Mouse (Mus musculus): Measurements from ENCODE around the gene Zfp579. TPM values are rescaled to one million over a fixed set of nuclear protein-coding genes. Genes with fewer than 3 reads are reported as not detected.
A peak's percentile ranks its signal among the peaks of the same experiment; 100 is the strongest.

The Zfp579 gene
- polyA plus RNA-seq, 1 experiment: 16.3 TPM

DNA sequence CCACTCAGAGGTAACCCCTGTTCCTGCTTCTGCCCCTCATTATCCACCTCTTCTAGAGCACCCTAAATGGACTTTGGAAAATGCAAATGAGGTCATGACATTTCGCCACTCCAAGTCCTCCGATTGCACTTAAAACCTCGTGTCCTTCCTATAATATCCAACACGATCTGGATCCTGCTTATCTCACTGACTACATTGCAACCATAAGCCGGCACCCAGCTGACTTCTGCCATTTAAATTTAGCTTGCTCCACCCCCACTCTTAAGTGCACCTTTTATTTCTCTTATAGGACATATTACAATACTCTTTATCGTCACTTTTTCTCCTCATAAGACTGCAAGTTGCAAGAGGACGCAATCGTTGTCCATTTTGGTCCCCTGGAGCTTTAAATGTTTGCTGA lies 41.5 kb upstream of the Zfp579 start:
- Histone ChIP-seq H3K4me2 (ENCODE audit: low read depth) (peak overlapping the region; percentile 50), H3ac (ENCODE audit: control insufficient read depth, insufficient read length) (peak overlapping the region; percentile 52), H3K79me2 (ENCODE audit: control insufficient read depth, insufficient read depth) (no peaks in the 10 kb centered on the region), H3K27me3 (ENCODE audit: control insufficient read depth, insufficient read depth, insufficient read length) (no peaks in the 10 kb centered on the region), H3K4me3 (peak overlapping the region; percentile 62), H3K36me3 (ENCODE audit: control insufficient read depth, insufficient read depth) (peaks cover 12% of the 10 kb centered on the region)
- TF ChIP-seq MYOG (IDR thresholded peaks at IDR 0.05; ENCODE audit: control insufficient read depth in 1 of 3, insufficient read depth in 1 of 3, insufficient read length in 2 of 3, low read depth in 2 of 3) (no peak), REST (IDR thresholded peaks at IDR 0.05; ENCODE audit: insufficient read depth, insufficient read length) (no peak), POLR2AphosphoS2 (IDR thresholded peaks at IDR 0.05; ENCODE audit: insufficient read length, low read depth) (no peak), TCF3 (IDR thresholded peaks at IDR 0.05; ENCODE audit: insufficient read length, low read depth) (no peak)

DNA sequence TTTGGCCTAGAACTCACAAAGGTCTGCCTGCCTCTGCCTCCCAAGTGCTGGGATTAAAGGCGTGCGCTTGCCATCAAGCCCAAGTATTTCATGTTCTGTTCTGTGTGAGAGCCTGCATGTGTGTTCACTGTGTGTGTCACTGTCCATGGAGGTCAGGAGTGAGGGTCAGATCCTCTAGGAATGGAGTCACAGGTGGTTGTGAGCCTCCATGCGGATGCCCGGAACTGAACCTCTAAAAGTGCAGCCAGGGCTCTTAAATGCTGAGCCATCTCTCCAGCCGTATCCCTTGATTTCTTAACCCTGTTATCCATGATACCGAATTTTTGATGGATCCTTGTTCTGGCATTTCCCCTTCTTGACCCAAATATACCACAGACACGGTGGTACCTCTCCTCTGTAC lies 41.1 kb upstream of the Zfp579 start:
- Histone ChIP-seq H3K27me3 (ENCODE audit: control insufficient read depth, insufficient read depth, insufficient read length) (no peaks in the 10 kb centered on the region), H3K79me2 (ENCODE audit: control insufficient read depth, insufficient read depth) (no peaks in the 10 kb centered on the region), H3K4me3 (no peak overlapping the region), H3K4me2 (ENCODE audit: low read depth) (no peak overlapping the region), H3K36me3 (ENCODE audit: control insufficient read depth, insufficient read depth) (peaks cover 12% of the 10 kb centered on the region), H3ac (ENCODE audit: control insufficient read depth, insufficient read length) (no peak overlapping the region)
- no peak for TF ChIP-seq SRF (IDR thresholded peaks at IDR 0.05; ENCODE audit: control insufficient read depth, insufficient read length, low read depth)
- TF ChIP-seq POLR2A (IDR thresholded peaks at IDR 0.05; ENCODE audit: insufficient read length, low read depth): no peak
- no peak for TF ChIP-seq POLR2AphosphoS2 (IDR thresholded peaks at IDR 0.05; ENCODE audit: insufficient read length, low read depth)
- TF ChIP-seq MAX (IDR thresholded peaks at IDR 0.05; ENCODE audit: low read depth): no peak
- no peak for TF ChIP-seq REST (IDR thresholded peaks at IDR 0.05; ENCODE audit: insufficient read depth, insufficient read length)
- no peak for TF ChIP-seq MYOD1 (IDR thresholded peaks at IDR 0.05; ENCODE audit: control insufficient read depth in 1 of 3, insufficient read length in 2 of 3, low read depth in 2 of 3)
- TF ChIP-seq TCF3 (IDR thresholded peaks at IDR 0.05; ENCODE audit: insufficient read length, low read depth): no peak
- TF ChIP-seq TCF12 (IDR thresholded peaks at IDR 0.05; ENCODE audit: insufficient read depth, poor library complexity, severe bottlenecking): no peak
- TF ChIP-seq CEBPB (IDR thresholded peaks at IDR 0.05; ENCODE audit: insufficient read depth, poor library complexity, severe bottlenecking): no peak
- TF ChIP-seq MYOG (IDR thresholded peaks at IDR 0.05; ENCODE audit: control insufficient read depth in 1 of 3, insufficient read depth in 1 of 3, insufficient read length in 2 of 3, low read depth in 2 of 3): no peak
- TF ChIP-seq USF1 (IDR thresholded peaks at IDR 0.05; ENCODE audit: low read depth): no peak
- TF ChIP-seq E2F4 (IDR thresholded peaks at IDR 0.05; ENCODE audit: insufficient read depth): no peak

DNA sequence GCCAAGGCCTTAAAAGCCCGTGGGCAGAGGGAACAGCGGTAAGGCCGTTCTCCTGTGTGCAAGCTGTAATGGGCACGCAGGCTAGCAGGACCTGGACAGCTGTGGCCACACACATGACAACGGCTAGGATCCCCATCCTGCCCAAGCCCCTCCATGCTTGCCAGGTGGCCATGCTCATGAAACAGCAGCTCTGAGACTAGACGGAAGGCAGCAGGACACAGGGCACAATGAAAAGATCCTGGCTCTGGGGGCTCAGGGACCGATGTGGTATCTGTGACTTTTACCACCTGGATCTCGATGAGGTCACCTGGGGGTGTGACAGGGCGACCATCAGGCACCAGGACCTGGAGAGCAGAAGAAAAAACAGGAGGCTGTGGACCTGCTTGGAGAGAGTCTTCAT lies 40.2 kb upstream of the Zfp579 start:
- Histone ChIP-seq H3ac (ENCODE audit: control insufficient read depth, insufficient read length) (no peak overlapping the region), H3K79me2 (ENCODE audit: control insufficient read depth, insufficient read depth) (no peaks in the 10 kb centered on the region), H3K36me3 (ENCODE audit: control insufficient read depth, insufficient read depth) (peaks cover 12% of the 10 kb centered on the region), H3K4me3 (no peak overlapping the region), H3K27me3 (ENCODE audit: control insufficient read depth, insufficient read depth, insufficient read length) (no peaks in the 10 kb centered on the region), H3K4me2 (ENCODE audit: low read depth) (no peak overlapping the region)
- TF ChIP-seq POLR2AphosphoS2 (IDR thresholded peaks at IDR 0.05; ENCODE audit: insufficient read length, low read depth) (peak; percentile 35), CEBPB (IDR thresholded peaks at IDR 0.05; ENCODE audit: insufficient read depth, poor library complexity, severe bottlenecking) (no peak), E2F4 (IDR thresholded peaks at IDR 0.05; ENCODE audit: insufficient read depth) (no peak), USF1 (IDR thresholded peaks at IDR 0.05; ENCODE audit: low read depth) (no peak), POLR2A (IDR thresholded peaks at IDR 0.05; ENCODE audit: insufficient read length, low read depth) (no peak)

DNA sequence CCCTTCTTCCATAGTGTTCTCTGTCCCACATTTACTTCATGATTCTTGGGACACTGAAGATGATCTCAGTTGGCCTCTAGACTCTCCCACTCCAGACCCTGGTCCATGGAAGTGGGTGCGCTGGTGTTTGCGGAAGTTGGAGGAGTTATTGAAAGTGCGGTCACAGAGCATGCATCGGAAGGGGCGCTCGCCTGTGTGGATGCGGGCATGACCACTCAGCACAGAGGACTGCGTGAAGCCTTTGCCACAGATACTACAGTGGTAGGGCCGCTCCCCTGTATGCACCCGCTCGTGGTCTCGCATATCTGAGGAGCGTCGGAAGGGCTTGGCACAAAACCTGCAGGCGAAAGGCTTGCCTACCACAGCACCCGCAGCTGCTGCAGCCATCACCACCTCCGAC lies 39.7 kb upstream of the Zfp579 start:
- TF ChIP-seq MYOG (IDR thresholded peaks at IDR 0.05; ENCODE audit: control insufficient read depth in 1 of 3, insufficient read depth in 1 of 3, insufficient read length in 2 of 3, low read depth in 2 of 3) (no peak), POLR2AphosphoS2 (IDR thresholded peaks at IDR 0.05; ENCODE audit: insufficient read length, low read depth) (peak; percentile 55)
- Histone ChIP-seq H3K27me3 (ENCODE audit: control insufficient read depth, insufficient read depth, insufficient read length) (no peaks in the 10 kb centered on the region), H3ac (ENCODE audit: control insufficient read depth, insufficient read length) (no peak overlapping the region), H3K36me3 (ENCODE audit: control insufficient read depth, insufficient read depth) (peaks cover 12% of the 10 kb centered on the region), H3K4me3 (no peak overlapping the region), H3K4me2 (ENCODE audit: low read depth) (no peak overlapping the region), H3K79me2 (ENCODE audit: control insufficient read depth, insufficient read depth) (no peaks in the 10 kb centered on the region)

DNA sequence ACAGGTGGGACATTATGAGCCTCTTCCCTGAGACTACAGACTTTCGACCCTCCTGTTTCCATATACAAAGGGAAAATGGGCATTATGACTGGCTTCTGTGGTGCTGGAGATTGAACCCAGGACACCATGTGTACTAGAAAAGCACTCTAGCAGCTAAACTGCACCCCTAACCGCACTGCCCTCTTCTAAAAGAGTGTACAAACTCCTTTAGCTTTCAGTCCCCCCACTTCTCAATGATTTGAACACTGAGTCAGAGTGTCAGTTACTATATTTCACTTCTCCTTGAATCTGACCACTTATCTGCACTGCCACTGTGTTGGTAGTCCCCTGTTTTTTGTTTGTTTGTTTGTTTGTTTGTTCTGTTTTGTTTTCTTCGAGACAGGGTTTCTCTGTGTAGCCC lies 37.9 kb upstream of the Zfp579 start, which contains the start of gene 4632433K11Rik:
TSS of gene 4632433K11Rik (plus strand) at position 301 of the 400 bp plus-strand sequence.
- Histone ChIP-seq H3K79me2 (ENCODE audit: control insufficient read depth, insufficient read depth) (no peaks in the 10 kb centered on the region), H3ac (ENCODE audit: control insufficient read depth, insufficient read length) (no peak within 1 kb of the TSS), H3K4me2 (ENCODE audit: low read depth) (no peak within 1 kb of the TSS), H3K36me3 (ENCODE audit: control insufficient read depth, insufficient read depth) (peaks cover 12% of the 10 kb centered on the region), H3K27me3 (ENCODE audit: control insufficient read depth, insufficient read depth, insufficient read length) (no peaks in the 10 kb centered on the region), H3K4me3 (no peak within 1 kb of the TSS)
- TF ChIP-seq POLR2A (IDR thresholded peaks at IDR 0.05; ENCODE audit: insufficient read length, low read depth): no peak
- no peak for TF ChIP-seq MYOD1 (IDR thresholded peaks at IDR 0.05; ENCODE audit: control insufficient read depth in 1 of 3, insufficient read length in 2 of 3, low read depth in 2 of 3)
- TF ChIP-seq REST (IDR thresholded peaks at IDR 0.05; ENCODE audit: insufficient read depth, insufficient read length): no peak
- TF ChIP-seq MAX (IDR thresholded peaks at IDR 0.05; ENCODE audit: low read depth): no peak
- no peak for TF ChIP-seq SRF (IDR thresholded peaks at IDR 0.05; ENCODE audit: control insufficient read depth, insufficient read length, low read depth)
- no peak for TF ChIP-seq TCF3 (IDR thresholded peaks at IDR 0.05; ENCODE audit: insufficient read length, low read depth)
- no peak for TF ChIP-seq E2F4 (IDR thresholded peaks at IDR 0.05; ENCODE audit: insufficient read depth)
- TF ChIP-seq MYOG (IDR thresholded peaks at IDR 0.05; ENCODE audit: control insufficient read depth in 1 of 3, insufficient read depth in 1 of 3, insufficient read length in 2 of 3, low read depth in 2 of 3): no peak
- no peak for TF ChIP-seq TCF12 (IDR thresholded peaks at IDR 0.05; ENCODE audit: insufficient read depth, poor library complexity, severe bottlenecking)
- TF ChIP-seq USF1 (IDR thresholded peaks at IDR 0.05; ENCODE audit: low read depth): no peak
- TF ChIP-seq POLR2AphosphoS2 (IDR thresholded peaks at IDR 0.05; ENCODE audit: insufficient read length, low read depth): no peak
- no peak for TF ChIP-seq CEBPB (IDR thresholded peaks at IDR 0.05; ENCODE audit: insufficient read depth, poor library complexity, severe bottlenecking)
